Mouse (Mus musculus): Measurements from ENCODE around the gene Bcl2l1.

DNA sequence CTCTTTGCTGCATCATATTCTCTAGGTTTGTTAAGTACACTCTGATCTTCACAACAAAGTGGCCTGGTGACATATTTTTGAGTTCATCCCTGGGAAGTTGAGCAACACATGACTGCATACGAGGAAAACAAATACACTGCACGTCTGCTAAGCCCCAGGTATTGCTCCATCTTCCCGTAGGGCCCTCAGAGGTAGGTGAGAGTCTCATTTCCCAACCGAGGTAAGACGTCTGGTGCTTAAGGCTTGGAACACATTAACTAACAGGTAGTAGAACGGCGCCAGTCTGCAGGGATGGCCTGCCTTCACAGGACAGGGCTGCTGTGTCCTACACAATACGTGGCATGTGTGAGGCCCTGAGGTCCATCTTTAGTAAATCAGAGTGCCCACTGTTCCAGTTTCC is 46.9 kb downstream of the Bcl2l1 start:
- TF ChIP-seq CTCF (IDR thresholded peaks at IDR 0.05; ENCODE audit: extremely low read depth, insufficient read depth, low read length), result no peak
- no peak for TF ChIP-seq POLR2A (IDR thresholded peaks at IDR 0.05; ENCODE audit: extremely low read depth, insufficient read depth, low read length)
